Mouse (Mus musculus) hindbrain, embryonic 10.5 days (tissue): ENCODE data around the gene Calu. TPM values are rescaled to one million over a fixed set of nuclear protein-coding genes. Genes with fewer than 3 reads are reported as not detected.
"Not testable (repeated sequence)": the region's sequence is repeated elsewhere in the genome, so short reads cannot be mapped to it uniquely, and the experiment has no call there.

Experiments used
- DNase-seq: peaks from one replicate; pipeline ENCODE4 v3.0.0-alpha.2; 2017; ENCODE audit warnings: low spot score
- H3K27ac ChIP-seq: fragments of 300-500 bp; sonication (generic); 2 replicates; pipeline ENCODE4 v1.5.1; 2016; ENCODE audit warnings: mild to moderate bottlenecking, moderate library complexity
- H3K27me3 ChIP-seq: fragments of 300-500 bp; sonication (generic); 2 replicates; pipeline ENCODE4 v1.6.1; 2016; ENCODE audit warnings: mild to moderate bottlenecking; ENCODE audit not compliant: poor library complexity, insufficient read depth, severe bottlenecking
- H3K36me3 ChIP-seq: fragments of 300-500 bp; sonication (generic); 2 replicates; pipeline ENCODE4 v1.6.1; 2016; ENCODE audit warnings: mild to moderate bottlenecking, moderate library complexity
- H3K4me1 ChIP-seq: fragments of 300-500 bp; sonication (generic); replicated peaks from 2 replicates; pipeline ENCODE4 v1.6.1; 2016; ENCODE audit warnings: mild to moderate bottlenecking
- H3K4me3 ChIP-seq: fragments of 300-500 bp; sonication (generic); 2 replicates; pipeline ENCODE4 v1.5.1; 2016; ENCODE audit warnings: mild to moderate bottlenecking, moderate library complexity
- H3K9me3 ChIP-seq: fragments of 300-500 bp; sonication (generic); 2 replicates; pipeline ENCODE4 v1.6.1; 2016; ENCODE audit warnings: mild to moderate bottlenecking, moderate library complexity
- WGBS: fragments of 180-500 bp; shearing (Covaris S2); methylation state at CpG from one replicate; pipeline ENCODE4 v1.1.7; 2016; 5-methylcytosine and 5-hydroxymethylcytosine counted together
- polyA plus RNA-seq: library from polyadenylated mRNA; unstranded; fragments of >200 nt; fragmentation: Nextera tagmentation; extraction: Ambion mirVana; gene quantifications from 2 replicates; pipeline ENCODE4 v1.2.1, GENCODE M21; 2016

Calu gene
- polyA plus RNA-seq, 1 experiment from 2014 or later, result 205 TPM

DNA sequence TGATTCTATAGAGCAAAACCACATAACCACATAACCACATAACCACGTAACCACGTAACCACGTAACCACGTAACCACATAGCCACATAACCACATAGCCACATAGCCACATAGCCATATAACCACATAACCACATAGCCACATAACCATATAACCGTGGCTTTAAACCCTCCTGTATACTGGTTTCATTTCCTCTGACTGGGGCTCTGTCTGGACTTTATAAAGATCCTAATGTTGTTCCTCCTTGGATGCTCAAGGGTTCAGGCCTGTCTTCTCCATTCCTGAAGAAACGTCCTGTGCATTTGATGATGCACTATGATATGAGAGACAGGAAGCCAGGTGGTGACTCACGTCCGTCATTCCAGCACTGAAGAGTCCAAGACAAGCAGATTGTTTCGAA, 20.9 kb upstream of the Calu start:
- no peaks in the 10 kb centered on the region for H3K4me1 ChIP-seq
- H3K36me3 ChIP-seq, result no peaks in the 10 kb centered on the region
- WGBS, result 86% methylated on average over 9 of the region's 9 CpGs
- no peak overlapping the region for H3K4me3 ChIP-seq
- no peak for DNase-seq
- H3K27me3 ChIP-seq, result no peaks in the 10 kb centered on the region
- no peaks in the 10 kb centered on the region for H3K9me3 ChIP-seq
- no peak overlapping the region for H3K27ac ChIP-seq

- no peak for DNase-seq
- Histone ChIP-seq H3K4me3 (no peak overlapping the region), H3K4me1 (no peaks in the 10 kb centered on the region), H3K27ac (no peak overlapping the region), H3K36me3 (no peaks in the 10 kb centered on the region), H3K27me3 (no peaks in the 10 kb centered on the region), H3K9me3 (no peaks in the 10 kb centered on the region)
- WGBS, result 79% methylated on average over 4 of the region's 4 CpGs
Observed at GRCm38 (mm10) chr6:29329514-29329913, 18.4 kb upstream of the Calu start.

DNA sequence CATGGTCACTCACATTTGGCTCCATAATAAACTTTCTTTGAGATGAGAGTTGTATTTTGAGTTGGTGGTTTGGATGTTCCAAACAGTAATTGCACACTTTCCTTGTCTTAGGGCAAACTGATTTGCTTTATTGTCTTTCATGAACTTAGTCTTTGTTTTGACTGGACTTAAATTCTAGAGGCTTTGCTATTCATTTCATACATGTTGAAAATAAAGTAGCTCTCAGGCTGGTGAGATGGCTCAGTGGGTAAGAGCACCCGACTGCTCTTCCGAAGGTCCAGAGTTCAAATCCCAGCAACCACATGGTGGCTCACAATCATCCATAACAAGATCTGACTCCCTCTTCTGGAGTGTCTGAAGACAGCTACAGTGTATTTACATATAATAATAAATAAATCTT, 1.4 kb upstream of the Calu start:
- not testable (repeated sequence) for H3K36me3 ChIP-seq, H3K9me3 ChIP-seq, H3K4me3 ChIP-seq, H3K27me3 ChIP-seq, H3K27ac ChIP-seq, DNase-seq
- WGBS, result 97% methylated on average over 2 of the region's 2 CpGs
- peaks cover 18% of the 10 kb centered on the region for H3K4me1 ChIP-seq

DNA sequence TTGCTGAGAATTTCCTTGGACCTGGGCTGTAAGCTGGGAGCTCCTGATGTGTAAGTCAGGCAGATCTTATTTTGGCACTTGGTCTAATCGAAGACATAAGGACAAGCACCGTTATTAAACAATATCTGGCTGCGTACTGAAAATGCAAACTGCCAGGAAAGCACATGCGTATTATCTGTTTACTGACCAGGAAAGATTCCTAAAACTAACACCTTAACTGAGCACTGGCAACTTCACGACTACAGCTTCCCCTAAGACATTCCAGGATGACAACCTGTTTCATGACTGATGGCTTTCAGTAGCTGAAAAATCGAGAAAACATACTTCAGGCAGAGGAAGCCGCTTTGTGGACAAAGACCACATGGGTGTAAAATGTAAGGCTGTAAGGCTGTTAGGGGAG, 680 bp upstream of the Calu start:
- DNase-seq, result no peak
- WGBS, result 40% methylated on average over 7 of the region's 7 CpGs
- Histone ChIP-seq H3K27me3 (no peaks in the 10 kb centered on the region), H3K9me3 (no peaks in the 10 kb centered on the region), H3K4me1 (peaks cover 18% of the 10 kb centered on the region), H3K36me3 (no peaks in the 10 kb centered on the region), H3K27ac (peak overlapping the region; percentile 96), H3K4me3 (peak overlapping the region; percentile 79)

DNA sequence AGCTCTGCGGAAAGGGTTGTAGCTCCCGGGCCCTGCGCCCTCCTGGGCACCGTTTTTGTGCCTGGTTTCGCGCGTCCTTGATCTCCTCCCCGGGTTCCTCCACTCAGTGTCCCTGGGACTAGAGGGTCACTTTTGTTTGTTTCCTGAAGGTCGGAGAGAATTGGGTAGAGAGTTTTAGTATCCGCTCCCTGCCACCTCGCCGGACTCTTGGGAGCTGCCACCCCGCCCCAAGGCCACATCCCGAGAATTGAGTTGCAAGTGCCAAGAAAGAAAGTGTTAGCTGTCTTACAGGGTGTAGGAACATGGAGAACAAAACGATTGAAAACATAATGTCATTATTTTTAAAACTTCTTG, 479 bp downstream of the Calu start:
- DNase-seq, result no peak
- Histone ChIP-seq H3K9me3 (no peaks in the 10 kb centered on the region), H3K27me3 (no peaks in the 10 kb centered on the region), H3K27ac (peak overlapping the region; percentile 96), H3K4me1 (peaks cover 18% of the 10 kb centered on the region), H3K4me3 (peak overlapping the region; percentile 79), H3K36me3 (no peaks in the 10 kb centered on the region)
- WGBS, result under 1% methylated on average over 15 of the region's 15 CpGs

DNA sequence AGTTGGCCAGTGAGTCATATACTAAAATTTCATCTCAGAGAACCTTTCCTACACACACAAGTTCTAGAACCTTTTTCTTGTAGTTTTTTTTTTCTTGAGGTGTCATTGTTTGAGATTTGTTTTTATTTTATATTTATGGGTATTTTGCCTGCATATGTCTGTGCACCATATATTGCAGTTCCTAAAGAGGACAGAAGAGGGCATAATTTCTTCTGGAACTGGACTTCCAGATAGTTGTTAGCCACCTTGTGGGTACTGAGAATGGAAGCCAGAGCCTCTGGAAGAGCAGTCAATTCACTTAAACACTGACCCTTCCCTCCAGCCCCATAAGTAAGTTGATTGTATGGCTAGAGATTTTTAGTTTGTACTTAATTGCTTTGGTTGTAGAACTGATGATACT, 3.7 kb downstream of the Calu start:
- no peak for DNase-seq
- H3K9me3 ChIP-seq, result no peaks in the 10 kb centered on the region
- H3K4me1 ChIP-seq, result peaks cover 18% of the 10 kb centered on the region

GRCm38 (mm10) chr6:29352816-29353215, 4.9 kb downstream of the Calu start:
- no peak for DNase-seq
- H3K27me3 ChIP-seq, result no peaks in the 10 kb centered on the region
- 40% methylated on average over 5 of the region's 5 CpGs for whole genome bisulfite sequencing
- no peak overlapping the region for H3K27ac ChIP-seq
- H3K36me3 ChIP-seq, result peaks cover 25% of the 10 kb centered on the region
- no peaks in the 10 kb centered on the region for H3K9me3 ChIP-seq
- no peak overlapping the region for H3K4me3 ChIP-seq
- peaks cover 11% of the 10 kb centered on the region for H3K4me1 ChIP-seq

More for the DNA sequence above, 3.7 kb downstream of the Calu start:
- H3K36me3 ChIP-seq, result peaks cover 13% of the 10 kb centered on the region
- H3K27me3 ChIP-seq, result no peaks in the 10 kb centered on the region
- no peak overlapping the region for H3K4me3 ChIP-seq
- H3K27ac ChIP-seq, result no peak overlapping the region

- DNase-seq, result no peak
- H3K4me3 ChIP-seq, result no peak overlapping the region
- no peaks in the 10 kb centered on the region for H3K4me1 ChIP-seq
- 90% methylated on average over 3 of the region's 3 CpGs for WGBS
- no peaks in the 10 kb centered on the region for H3K9me3 ChIP-seq
- no peak overlapping the region for H3K27ac ChIP-seq
- H3K36me3 ChIP-seq, result peaks cover 64% of the 10 kb centered on the region
- no peaks in the 10 kb centered on the region for H3K27me3 ChIP-seq
Observed at GRCm38 (mm10) chr6:29359386-29359785, 11.5 kb downstream of the Calu start.

DNA sequence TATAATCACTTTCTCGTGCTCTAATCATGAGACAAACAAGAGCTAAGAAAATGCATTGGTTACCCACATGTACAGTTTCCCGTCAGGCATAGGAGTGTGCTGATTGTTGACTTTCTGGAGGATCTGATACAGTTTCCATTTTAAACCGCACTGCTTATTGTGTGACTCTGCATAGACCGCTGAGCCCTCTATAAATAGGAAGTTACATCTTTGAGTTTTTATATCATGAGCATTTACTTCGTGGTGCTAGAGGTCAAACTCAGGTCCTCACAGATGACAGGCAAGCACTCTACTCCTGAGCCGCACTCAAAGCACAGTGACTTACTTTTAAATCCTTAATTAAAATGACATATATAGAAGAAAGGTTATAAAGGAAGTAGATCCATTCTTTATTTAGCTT, 12.3 kb downstream of the Calu start:
- H3K9me3 ChIP-seq, result no peaks in the 10 kb centered on the region
- H3K27me3 ChIP-seq, result no peaks in the 10 kb centered on the region
- H3K4me1 ChIP-seq, result no peaks in the 10 kb centered on the region
- 94% methylated on average over 6 of the region's 6 CpGs for WGBS
- H3K36me3 ChIP-seq, result peaks cover 71% of the 10 kb centered on the region
- no peak for DNase-seq
- H3K4me3 ChIP-seq, result no peak overlapping the region
- H3K27ac ChIP-seq, result no peak overlapping the region

DNA sequence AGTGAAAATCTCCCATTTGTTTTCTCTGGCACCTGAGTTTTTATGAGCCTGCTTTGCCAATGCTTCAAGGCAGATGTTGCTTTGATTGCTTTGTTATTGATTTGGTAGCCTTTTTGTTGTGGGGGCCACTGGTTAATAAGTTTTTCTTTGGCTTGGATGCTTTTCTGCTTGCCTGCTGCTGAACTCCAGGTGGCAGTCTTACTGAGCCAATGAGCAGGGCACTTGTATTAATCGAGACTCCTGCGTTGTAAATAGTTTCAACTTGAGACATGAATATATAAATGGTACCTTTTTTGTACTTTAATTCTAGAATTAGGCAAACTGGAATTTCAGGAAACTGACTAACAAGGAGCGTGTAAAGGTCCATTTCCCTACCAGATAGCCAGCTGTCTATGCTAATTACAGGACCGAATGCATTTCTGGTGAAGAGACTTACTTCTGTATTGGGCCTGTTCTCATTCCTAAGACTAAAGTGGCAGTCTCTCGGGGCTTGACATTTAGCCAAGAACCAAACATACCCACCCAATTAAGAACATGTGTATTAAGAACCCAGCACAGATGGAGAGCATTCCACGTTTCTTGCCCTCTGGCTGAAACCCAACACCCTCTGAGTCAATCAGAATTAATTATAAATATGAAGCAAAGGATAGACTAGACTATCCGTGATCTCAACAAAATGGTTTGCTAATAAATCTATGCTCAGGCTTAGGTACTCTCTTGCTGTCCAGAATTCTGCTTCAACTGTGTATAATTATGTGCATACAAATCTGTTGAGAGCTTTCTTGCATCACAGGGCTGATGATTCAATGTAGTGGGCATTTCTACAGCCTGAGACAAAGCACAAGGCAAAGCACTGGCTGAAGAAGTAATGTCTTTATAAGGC, 14.6 kb downstream of the Calu start:
- peaks cover 73% of the 10 kb centered on the region for H3K36me3 ChIP-seq
- no peak overlapping the region for H3K27ac ChIP-seq
- H3K4me1 ChIP-seq, result no peaks in the 10 kb centered on the region
- H3K4me3 ChIP-seq, result no peak overlapping the region
- 76% methylated on average over 7 of the region's 7 CpGs for WGBS
- DNase-seq, result no peak
- H3K9me3 ChIP-seq, result no peaks in the 10 kb centered on the region
- no peaks in the 10 kb centered on the region for H3K27me3 ChIP-seq

GRCm38 (mm10) chr6:29363129-29363515, 15.3 kb downstream of the Calu start:
- DNase-seq, result no peak
- H3K9me3 ChIP-seq, result no peaks in the 10 kb centered on the region
- no peak overlapping the region for H3K4me3 ChIP-seq
- H3K36me3 ChIP-seq, result peaks cover 73% of the 10 kb centered on the region
- no peaks in the 10 kb centered on the region for H3K27me3 ChIP-seq
- 89% methylated on average over 3 of the region's 3 CpGs for WGBS
- H3K4me1 ChIP-seq, result no peaks in the 10 kb centered on the region
- no peak overlapping the region for H3K27ac ChIP-seq

- no peak for DNase-seq
- Histone ChIP-seq H3K4me1 (no peaks in the 10 kb centered on the region), H3K4me3 (no peak overlapping the region), H3K9me3 (no peaks in the 10 kb centered on the region), H3K27me3 (no peaks in the 10 kb centered on the region), H3K36me3 (peaks cover 75% of the 10 kb centered on the region), H3K27ac (no peak overlapping the region)
- 93% methylated on average over 1 of the region's 1 CpGs for WGBS
Observed at GRCm38 (mm10) chr6:29365277-29365676, 17.4 kb downstream of the Calu start.

- no peak overlapping the region for H3K27ac ChIP-seq
- DNase-seq, result no peak
- no peaks in the 10 kb centered on the region for H3K9me3 ChIP-seq
- no peak overlapping the region for H3K4me3 ChIP-seq
- H3K4me1 ChIP-seq, result peaks cover 3% of the 10 kb centered on the region
- H3K36me3 ChIP-seq, result peaks cover 78% of the 10 kb centered on the region
- no peaks in the 10 kb centered on the region for H3K27me3 ChIP-seq
- 96% methylated on average over 4 of the region's 4 CpGs for WGBS
Observed at GRCm38 (mm10) chr6:29377386-29377785, 29.5 kb downstream of the Calu start.

DNA sequence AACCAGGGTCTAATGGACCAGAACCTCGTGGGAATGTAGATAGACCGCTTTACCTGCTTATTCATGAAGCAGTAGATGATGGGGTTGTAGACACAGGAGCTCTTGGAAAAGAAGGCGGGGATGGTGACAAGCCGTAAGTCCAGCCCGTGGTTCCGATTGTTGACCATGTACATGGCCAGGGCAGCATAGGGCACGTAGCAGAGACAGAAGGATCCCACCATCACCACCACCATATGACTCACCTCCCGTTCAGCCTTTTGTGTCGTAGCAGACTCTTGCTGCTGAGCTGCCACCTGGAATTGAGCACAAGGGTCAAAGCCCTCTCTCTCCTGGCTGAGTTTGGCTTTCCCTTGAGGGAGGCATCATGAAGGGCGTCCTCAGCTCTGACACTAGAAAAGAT, 30.8 kb downstream of the Calu start:
- H3K27ac ChIP-seq, result no peak overlapping the region
- no peak for DNase-seq
- 96% methylated on average over 10 of the region's 10 CpGs for WGBS
- no peak overlapping the region for H3K4me3 ChIP-seq
- peaks cover 6% of the 10 kb centered on the region for H3K4me1 ChIP-seq
- H3K27me3 ChIP-seq, result no peaks in the 10 kb centered on the region
- H3K36me3 ChIP-seq, result peaks cover 65% of the 10 kb centered on the region
- no peaks in the 10 kb centered on the region for H3K9me3 ChIP-seq
